Mouse (Mus musculus) left cerebral cortex, adult 9 months (tissue): ENCODE measurements at regions not wholly inside any gene's neighbourhood (a gene's known extent, or its start where the extent isn't known, plus 50 kb on each side); places are given as distances from the start of the nearest gene placed in this dataset.

Experiments used
- DNase-seq, 2 experiments: peaks; one replicate each; pipeline ENCODE4 v3.0.0; 2022; ENCODE audit warnings: low spot score in 2 of 2

GRCm38 (mm10) chr9:89858005-89858404, 51.7 kb upstream of the Rasgrf1 start:
- DNase-seq = no peak

- DNase-seq = peak; percentile 35 to 78
Observed at GRCm38 (mm10) chr9:89850491-89851282, 59.0 kb upstream of the Rasgrf1 start.

- DNase-seq = peak in 1 of 2 experiments; percentile 34
Observed at GRCm38 (mm10) chr9:89849947-89850346, 59.8 kb upstream of the Rasgrf1 start.

GRCm38 (mm10) chr9:89848571-89848970, 61.1 kb upstream of the Rasgrf1 start:
- no peak for DNase-seq

- DNase-seq = no peak
Observed at GRCm38 (mm10) chr9:89846973-89847372, 62.7 kb upstream of the Rasgrf1 start.

- no peak for DNase-seq
Observed at GRCm38 (mm10) chr9:89842776-89843089, 67.0 kb upstream of the Rasgrf1 start.

GRCm38 (mm10) chr9:89841866-89842775, 67.6 kb upstream of the Rasgrf1 start:
- peak; percentile 53 to 67 for DNase-seq

GRCm38 (mm10) chr9:89841371-89841770, 68.3 kb upstream of the Rasgrf1 start:
- DNase-seq = no peak

- DNase-seq = no peak
Observed at GRCm38 (mm10) chr9:89836454-89837245, 73.1 kb upstream of the Rasgrf1 start.

- DNase-seq = no peak
Observed at GRCm38 (mm10) chr9:89833596-89833995, 76.1 kb upstream of the Rasgrf1 start.

- DNase-seq = no peak
Observed at GRCm38 (mm10) chr9:89831855-89832254, 77.9 kb upstream of the Rasgrf1 start.

GRCm38 (mm10) chr9:89828156-89828555, 81.6 kb upstream of the Rasgrf1 start:
- no peak for DNase-seq

- DNase-seq = no peak
Observed at GRCm38 (mm10) chr9:89827564-89827963, 82.1 kb upstream of the Rasgrf1 start.

- DNase-seq = peak; percentile 69 to 97
Observed at GRCm38 (mm10) chr9:89826712-89827548, 82.8 kb upstream of the Rasgrf1 start.

GRCm38 (mm10) chr9:89821853-89822243, 83.6 kb upstream of the Ankrd34c start:
- DNase-seq = no peak

GRCm38 (mm10) chr9:89821109-89821852, 83.0 kb upstream of the Ankrd34c start:
- no peak for DNase-seq

GRCm38 (mm10) chr9:89813616-89814318, 75.5 kb upstream of the Ankrd34c start:
- DNase-seq = no peak

GRCm38 (mm10) chr9:89807381-89807780, 69.1 kb upstream of the Ankrd34c start:
- DNase-seq = no peak

- DNase-seq = no peak
Observed at GRCm38 (mm10) chr9:89802658-89803057, 64.4 kb upstream of the Ankrd34c start.

GRCm38 (mm10) chr9:89793018-89793417, 54.7 kb upstream of the Ankrd34c start:
- DNase-seq = peak in 1 of 2 experiments; percentile 81
